Mouse (Mus musculus): ENCODE data around the gene Osbpl10.
A peak's percentile ranks its signal among the peaks of the same experiment; 100 is the strongest.

GRCm38 (mm10) chr9:115261456-115261855, 283.1 kb downstream of the Osbpl10 start:
- TF ChIP-seq CTCF (IDR thresholded peaks at IDR 0.05; ENCODE audit: low read depth) (peak; percentile 65), EP300 (IDR thresholded peaks at IDR 0.05; ENCODE audit: low read depth) (no peak)

Measured in heart, postnatal 0 days (tissue).